Mouse (Mus musculus) intestine, embryonic 15.5 days (tissue): ENCODE results near the gene Lmntd2. TPM values are rescaled to one million over a fixed set of nuclear protein-coding genes. Genes with fewer than 3 reads are reported as not detected.
A peak's percentile ranks its signal among the peaks of the same experiment; 100 is the strongest.

Experiments used
- ATAC-seq: fragments of 200-750 bp; cut with Nextera tagmentation; 2 replicates; pipeline ENCODE4 v1.8.0; 2017; ENCODE audit warnings: moderate TSS enrichment, moderate library complexity
- H3K27ac ChIP-seq: fragments of 300-500 bp; sonication (generic); 2 replicates; pipeline ENCODE4 v1.5.1; 2015; ENCODE audit warnings: mild to moderate bottlenecking, inconsistent platforms
- H3K27me3 ChIP-seq: fragments of 300-500 bp; sonication (generic); replicated peaks from 2 replicates; pipeline ENCODE4 v1.6.1; 2015; ENCODE audit warnings: inconsistent platforms
- H3K36me3 ChIP-seq: fragments of 300-500 bp; sonication (generic); 2 replicates; pipeline ENCODE4 v1.6.1; 2015; ENCODE audit warnings: inconsistent platforms
- H3K4me1 ChIP-seq: fragments of 300-500 bp; sonication (generic); replicated peaks from 2 replicates; pipeline ENCODE4 v1.6.1; 2015; ENCODE audit warnings: inconsistent platforms
- H3K4me2 ChIP-seq: fragments of 300-500 bp; sonication (generic); replicated peaks from 2 replicates; pipeline ENCODE4 v1.6.1; 2015; ENCODE audit warnings: mild to moderate bottlenecking, inconsistent platforms
- H3K4me3 ChIP-seq: fragments of 300-500 bp; sonication (generic); replicated peaks from 2 replicates; pipeline ENCODE4 v1.5.1; 2015; ENCODE audit warnings: inconsistent platforms
- H3K9ac ChIP-seq: fragments of 300-500 bp; sonication (generic); 2 replicates; pipeline ENCODE4 v1.6.1; 2015; ENCODE audit warnings: inconsistent platforms
- H3K9me3 ChIP-seq: fragments of 300-500 bp; sonication (generic); 2 replicates; pipeline ENCODE4 v1.6.1; 2016; ENCODE audit warnings: inconsistent platforms
- WGBS: fragments of 180-500 bp; shearing (Covaris S2); methylation state at CpG from one replicate; pipeline ENCODE4 v1.1.7; 2015; 5-methylcytosine and 5-hydroxymethylcytosine counted together
- microRNA counts: library from miRNA; unstranded; fragments of <30 nt; microRNA quantifications from one replicate; lab custom pipeline; 2016
- polyA plus RNA-seq: library from polyadenylated mRNA; unstranded; fragments of >200 nt; fragmentation: Nextera tagmentation; extraction: Ambion mirVana; gene quantifications from 2 replicates; pipeline ENCODE4 v1.2.1, GENCODE M21; 2015

The Lmntd2 gene
- polyA plus RNA-seq, 1 experiment from 2014 or later = 3.5 TPM

GRCm38 (mm10) chr7:141173323-141173850, 40.5 kb downstream of the Lmntd2 start:
- H3K36me3 ChIP-seq = no peaks in the 10 kb centered on the region
- H3K4me3 ChIP-seq = peak overlapping the region; percentile 54
- peak overlapping the region; percentile 67 for H3K4me2 ChIP-seq
- H3K9me3 ChIP-seq = no peaks in the 10 kb centered on the region
- peak overlapping the region; percentile 54; the same call in 1 of the 2 replicates for H3K9ac ChIP-seq
- ATAC-seq = no peak
- H3K4me1 ChIP-seq = peaks cover 15% of the 10 kb centered on the region
- peak overlapping the region; percentile 90 for H3K27ac ChIP-seq
- no peaks in the 10 kb centered on the region for H3K27me3 ChIP-seq
- 69% methylated on average over 5 of the region's 5 CpGs for WGBS

GRCm38 (mm10) chr7:141172116-141173006, 41.5 kb downstream of the Lmntd2 start, which contains the start of gene Rnh1:
Rnh1 (minus strand) TSS chr7:141172857.
- WGBS = 3% methylated on average over 55 of the region's 55 CpGs
- Histone ChIP-seq H3K27ac (peak within 1 kb of the TSS; percentile 90), H3K4me2 (peak within 1 kb of the TSS; percentile 67), H3K9me3 (no peaks in the 10 kb centered on the region), H3K9ac (peak within 1 kb of the TSS; percentile 54), H3K4me1 (peaks cover 24% of the 10 kb centered on the region), H3K4me3 (peak within 1 kb of the TSS; percentile 54), H3K36me3 (no peaks in the 10 kb centered on the region), H3K27me3 (no peaks in the 10 kb centered on the region)
- peak; percentile 96 for ATAC-seq

- no peak overlapping the region for H3K9ac ChIP-seq
- ATAC-seq = no peak
- no peak overlapping the region for H3K4me2 ChIP-seq
- no peaks in the 10 kb centered on the region for H3K36me3 ChIP-seq
- H3K9me3 ChIP-seq = no peaks in the 10 kb centered on the region
- H3K4me1 ChIP-seq = peaks cover 23% of the 10 kb centered on the region
- 0 out of 2 replicates have a peak overlapping the region, but pooled peaks have one; percentile 44 for H3K27ac ChIP-seq
- no peak overlapping the region for H3K4me3 ChIP-seq
- no peaks in the 10 kb centered on the region for H3K27me3 ChIP-seq
These were observed 44.0 kb downstream of the Lmntd2 start for GRCm38 (mm10) chr7:141169866-141170265.

- no peak for ATAC-seq
- Histone ChIP-seq H3K27ac (peak overlapping the region; percentile 44), H3K4me3 (no peak overlapping the region), H3K36me3 (peaks cover 2% of the 10 kb centered on the region; the same call in 1 of the 2 replicates), H3K27me3 (no peaks in the 10 kb centered on the region), H3K4me1 (peaks cover 23% of the 10 kb centered on the region), H3K4me2 (peak overlapping the region; percentile 73), H3K9me3 (no peaks in the 10 kb centered on the region), H3K9ac (no peak overlapping the region)
- WGBS = 44% methylated on average over 1 of the region's 1 CpGs
These were observed 44.6 kb downstream of the Lmntd2 start for GRCm38 (mm10) chr7:141169300-141169699.

GRCm38 (mm10) chr7:141168518-141168953, 45.3 kb downstream of the Lmntd2 start:
- Histone ChIP-seq H3K4me2 (peak overlapping the region; percentile 73), H3K9ac (peak overlapping the region; percentile 59), H3K4me3 (peak overlapping the region; percentile 46), H3K27me3 (no peaks in the 10 kb centered on the region), H3K27ac (peak overlapping the region; percentile 64), H3K9me3 (no peaks in the 10 kb centered on the region), H3K36me3 (peaks cover 9% of the 10 kb centered on the region), H3K4me1 (peaks cover 23% of the 10 kb centered on the region)
- peak; percentile 72 for ATAC-seq
- WGBS = under 1% methylated on average over 22 of the region's 22 CpGs

DNA sequence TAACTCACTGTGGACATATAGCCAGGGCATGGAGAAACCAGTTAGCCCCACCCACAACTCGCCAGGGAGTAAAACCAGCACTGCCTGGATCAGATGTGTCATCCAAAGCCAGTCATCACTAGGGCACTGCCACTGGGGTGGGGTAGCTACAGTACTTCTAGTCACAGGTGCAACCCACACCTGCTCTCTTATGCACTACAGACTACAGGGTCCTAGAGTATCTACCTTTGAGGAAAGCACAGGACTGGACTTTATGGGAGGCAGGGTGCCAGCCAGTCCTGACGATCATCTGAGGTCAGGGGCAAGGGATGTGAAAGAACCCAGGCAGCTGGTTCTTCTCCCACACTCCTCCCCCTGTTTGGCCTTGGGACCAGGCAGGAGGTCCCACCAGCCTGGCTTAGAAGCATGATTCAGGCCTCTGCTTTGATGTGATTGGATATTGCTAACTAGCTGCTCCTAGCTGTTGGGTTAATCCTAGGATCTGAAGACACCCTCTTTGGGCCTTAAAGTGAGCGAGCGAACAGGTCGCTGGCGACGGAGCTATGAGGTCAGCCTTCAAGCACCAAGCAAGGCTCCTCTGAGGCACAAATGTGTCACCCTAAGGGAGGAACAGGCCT, 45.9 kb downstream of the Lmntd2 start:
- peak overlapping the region; percentile 46 for H3K4me3 ChIP-seq
- peak overlapping the region; percentile 59 for H3K9ac ChIP-seq
- H3K36me3 ChIP-seq = peaks cover 15% of the 10 kb centered on the region
- H3K27me3 ChIP-seq = no peaks in the 10 kb centered on the region
- H3K4me1 ChIP-seq = peaks cover 18% of the 10 kb centered on the region
- H3K4me2 ChIP-seq = peak overlapping the region; percentile 73
- ATAC-seq = peak; percentile 26
- no peaks in the 10 kb centered on the region for H3K9me3 ChIP-seq
- peak overlapping the region; percentile 64 for H3K27ac ChIP-seq
- 14% methylated on average over 7 of the region's 7 CpGs for WGBS

GRCm38 (mm10) chr7:141164850-141165249, 49.0 kb downstream of the Lmntd2 start:
- Histone ChIP-seq H3K9me3 (no peaks in the 10 kb centered on the region), H3K27me3 (no peaks in the 10 kb centered on the region), H3K9ac (no peak overlapping the region), H3K4me3 (no peak overlapping the region), H3K4me2 (0 out of 2 replicates have a peak overlapping the region, but pooled peaks have one; percentile 17), H3K36me3 (peaks cover 38% of the 10 kb centered on the region), H3K27ac (0 out of 2 replicates have a peak overlapping the region, but pooled peaks have one; percentile 5), H3K4me1 (peaks cover 18% of the 10 kb centered on the region)
- 61% methylated on average over 6 of the region's 6 CpGs for WGBS
- ATAC-seq = peak; percentile 67

- Histone ChIP-seq H3K4me3 (no peak overlapping the region), H3K4me1 (peaks cover 17% of the 10 kb centered on the region), H3K36me3 (peaks cover 38% of the 10 kb centered on the region), H3K9me3 (no peaks in the 10 kb centered on the region), H3K27ac (0 out of 2 replicates have a peak overlapping the region, but pooled peaks have one; percentile 5), H3K4me2 (no peak overlapping the region), H3K27me3 (no peaks in the 10 kb centered on the region), H3K9ac (no peak overlapping the region)
- no peak for ATAC-seq
- 90% methylated on average over 7 of the region's 7 CpGs for WGBS
These were observed 49.5 kb downstream of the Lmntd2 start for GRCm38 (mm10) chr7:141164397-141164796.

MicroRNAs within 50 kb of the gene (microRNA counts, 519-probe panel; counts per million panel counts)
- microRNA mmu-miR-210 (lab: Ali Mortazavi, UCI) = 3,421 counts per million, percentile 85 among the panel's probes with 10 or more counts

Other genes with a start within 250 kb of the Lmntd2 start
- gene Ifitm1, start 246.9 kb downstream of the Lmntd2 start, polyA plus RNA-seq = 145 and 148 TPM in 2 replicates
- gene Ifitm3, start 203.3 kb downstream of the Lmntd2 start, polyA plus RNA-seq = 255 and 288 TPM in 2 replicates
- 1.6 and 3.6 TPM in 2 replicates for gene Ifitm6, start 196.2 kb downstream of the Lmntd2 start, polyA plus RNA-seq
- not detected in 2 replicates for gene Gm17387, start 184.9 kb downstream of the Lmntd2 start, polyA plus RNA-seq
- gene B4galnt4, start 153.0 kb downstream of the Lmntd2 start, polyA plus RNA-seq = 7.9 and 10.7 TPM in 2 replicates
- gene Pkp3, start 135.9 kb downstream of the Lmntd2 start, polyA plus RNA-seq = 24.6 and 26.1 TPM in 2 replicates
- 17.8 and 20.5 TPM in 2 replicates for gene Sigirr, start 113.5 kb downstream of the Lmntd2 start, polyA plus RNA-seq
- gene Ano9, start 96.3 kb downstream of the Lmntd2 start, polyA plus RNA-seq = 29.5 and 35.3 TPM in 2 replicates
- 58.0 and 59.7 TPM in 2 replicates for gene Ptdss2, start 91.7 kb downstream of the Lmntd2 start, polyA plus RNA-seq
- gene Rnh1, start 41.2 kb downstream of the Lmntd2 start, polyA plus RNA-seq = 123 and 155 TPM in 2 replicates
- gene Hras, start 20.1 kb downstream of the Lmntd2 start, polyA plus RNA-seq = 92.9 and 107 TPM in 2 replicates
- 5.1 and 5.4 TPM in 2 replicates for gene Lrrc56, start 19.9 kb downstream of the Lmntd2 start, polyA plus RNA-seq
- 63.7 and 70.0 TPM in 2 replicates for gene Rassf7, start 1.8 kb upstream of the Lmntd2 start, polyA plus RNA-seq
- gene Phrf1, start 14.7 kb upstream of the Lmntd2 start, polyA plus RNA-seq = 61.9 and 62.1 TPM in 2 replicates
- gene Irf7, start 52.4 kb upstream of the Lmntd2 start, polyA plus RNA-seq = 5.2 and 5.7 TPM in 2 replicates
- gene Cdhr5, start 62.7 kb upstream of the Lmntd2 start, polyA plus RNA-seq = 75.8 and 96.1 TPM in 2 replicates
- gene Sct, start 65.1 kb upstream of the Lmntd2 start, polyA plus RNA-seq = 203 and 260 TPM in 2 replicates
- gene Drd4, start 77.9 kb upstream of the Lmntd2 start, polyA plus RNA-seq = 0.35 and 0.40 TPM in 2 replicates
- 63.1 and 63.5 TPM in 2 replicates for gene Deaf1, start 113.6 kb upstream of the Lmntd2 start, polyA plus RNA-seq
- gene Tmem80, start 113.7 kb upstream of the Lmntd2 start, polyA plus RNA-seq = 35.1 and 35.6 TPM in 2 replicates
- gene Eps8l2, start 124.8 kb upstream of the Lmntd2 start, polyA plus RNA-seq = 117 and 133 TPM in 2 replicates
- 458 and 460 TPM in 2 replicates for gene Taldo1, start 178.1 kb upstream of the Lmntd2 start, polyA plus RNA-seq
- 47.4 and 49.2 TPM in 2 replicates for gene Gatd1, start 200.1 kb upstream of the Lmntd2 start, polyA plus RNA-seq
- 3.8 and 3.9 TPM in 2 replicates for gene Cend1, start 215.4 kb upstream of the Lmntd2 start, polyA plus RNA-seq
- gene Slc25a22, start 223.8 kb upstream of the Lmntd2 start, polyA plus RNA-seq = 28.5 and 33.1 TPM in 2 replicates
- 7.6 and 9.6 TPM in 2 replicates for gene Pidd1, start 229.9 kb upstream of the Lmntd2 start, polyA plus RNA-seq
- 1,378 and 1,526 TPM in 2 replicates for gene Rplp2, start 233.3 kb upstream of the Lmntd2 start, polyA plus RNA-seq
- 35.1 and 38.1 TPM in 2 replicates for gene Pnpla2, start 241.1 kb upstream of the Lmntd2 start, polyA plus RNA-seq
- gene Cracr2b, start 247.0 kb upstream of the Lmntd2 start, polyA plus RNA-seq = 16.5 and 22.0 TPM in 2 replicates